Mouse (Mus musculus) lung, postnatal 25 days (tissue): ENCODE data around the gene Atxn1.

ENCODE experiments used
- DNase-seq: peaks from one replicate; pipeline ENCODE4 v3.0.0; 2022; ENCODE audit warnings: low spot score

The Atxn1 gene

GRCm38 (mm10) chr13:45680651-45681050, 284.2 kb downstream of the Atxn1 start:
- no peak for DNase-seq

GRCm38 (mm10) chr13:45679096-45679495, 285.7 kb downstream of the Atxn1 start:
- DNase-seq: no peak

DNA sequence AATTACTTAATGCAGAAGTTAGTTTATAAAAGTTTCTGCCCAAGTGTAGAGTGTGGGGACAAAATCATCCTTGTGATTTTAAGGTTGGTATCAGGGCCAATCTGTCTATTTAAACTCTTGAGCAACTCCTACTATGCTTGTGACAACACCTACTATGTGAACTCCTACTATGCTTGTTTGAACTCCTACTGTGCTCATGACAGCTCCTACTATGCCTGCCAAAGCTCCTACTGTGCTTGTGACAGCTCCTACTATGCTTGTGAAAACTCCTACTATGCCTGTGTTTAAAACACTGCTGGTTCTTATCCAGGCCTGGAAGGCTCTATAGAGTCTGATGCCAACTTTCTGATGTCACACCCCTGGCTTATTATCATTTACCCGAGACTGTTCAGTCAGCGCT, 292.2 kb downstream of the Atxn1 start:
- DNase-seq: no peak

- DNase-seq: no peak
Observed at GRCm38 (mm10) chr13:45669969-45670368, 294.8 kb downstream of the Atxn1 start.

GRCm38 (mm10) chr13:45662852-45663251, 302.0 kb downstream of the Atxn1 start:
- DNase-seq: no peak

GRCm38 (mm10) chr13:45662216-45662615, 302.6 kb downstream of the Atxn1 start:
- DNase-seq: no peak

GRCm38 (mm10) chr13:45661283-45662185, 303.3 kb downstream of the Atxn1 start:
- no peak for DNase-seq

DNA sequence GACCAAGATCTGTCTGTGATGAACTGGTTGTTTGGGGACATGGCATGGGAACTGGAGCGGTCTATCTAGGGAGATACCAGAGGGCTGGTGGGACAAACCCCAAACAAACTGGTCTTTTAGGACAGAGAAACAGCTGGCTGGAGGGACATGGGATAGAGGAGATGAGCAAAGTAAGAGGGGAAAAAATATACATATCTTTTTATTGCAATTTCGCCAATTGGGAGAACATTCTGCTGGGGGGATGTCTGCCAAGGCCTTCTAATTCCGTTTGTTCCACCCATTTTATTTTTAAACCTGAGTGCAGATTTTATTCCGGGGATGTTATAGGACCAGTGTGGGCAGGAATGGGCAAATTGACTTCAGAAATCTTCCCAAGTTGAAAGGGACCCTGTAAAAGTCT, 305.0 kb downstream of the Atxn1 start:
- no peak for DNase-seq

GRCm38 (mm10) chr13:45658343-45658742, 306.5 kb downstream of the Atxn1 start:
- DNase-seq: peak; percentile 50

DNA sequence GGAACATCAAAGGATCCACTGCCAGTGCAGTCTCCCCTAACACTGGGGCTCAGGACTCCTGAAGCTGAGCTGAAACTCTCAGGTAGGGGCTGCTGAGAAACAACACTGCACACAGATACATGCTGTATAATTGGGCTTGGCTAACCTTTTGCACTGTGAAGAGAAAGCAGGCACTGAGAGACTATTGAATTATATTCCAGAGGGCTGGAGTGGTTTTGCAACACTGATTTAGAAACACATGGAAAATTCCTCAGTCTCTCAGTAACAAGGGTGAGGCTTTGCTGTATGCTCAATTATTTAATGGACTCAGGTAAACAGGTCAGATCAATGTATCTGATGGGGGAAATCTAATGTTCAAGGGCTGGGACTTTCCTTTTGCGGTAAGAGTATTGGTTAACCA, 307.6 kb downstream of the Atxn1 start:
- DNase-seq: no peak

GRCm38 (mm10) chr13:45651652-45652241, 313.1 kb downstream of the Atxn1 start:
- DNase-seq: no peak

DNA sequence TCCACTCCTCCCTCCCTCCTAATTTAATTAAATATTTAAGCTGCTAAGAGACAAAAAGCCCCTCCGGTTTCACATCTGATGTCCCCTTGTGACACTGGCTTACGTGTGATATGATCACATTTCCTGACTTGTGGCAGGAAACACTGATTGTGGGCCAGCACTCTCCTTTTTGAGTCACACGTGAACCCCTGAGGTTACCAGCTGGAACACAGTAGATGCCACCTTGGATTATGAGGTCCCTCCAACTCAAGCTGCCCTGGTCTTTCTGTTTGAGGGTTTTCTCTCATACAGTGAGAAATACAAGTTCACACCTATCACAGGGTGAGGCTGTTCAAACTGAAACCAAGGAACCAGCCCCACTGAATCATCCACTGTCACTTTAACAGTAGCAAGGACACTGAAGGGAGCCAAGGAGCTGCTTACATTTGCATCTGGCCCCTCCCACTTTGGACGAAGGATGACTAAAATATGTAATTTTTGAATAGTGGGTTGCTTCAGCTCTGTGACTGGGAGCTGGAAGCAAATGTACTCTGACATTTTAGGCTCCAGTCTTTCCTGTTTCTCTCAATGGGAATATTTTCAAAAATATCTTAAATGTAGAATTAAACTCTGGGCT, 315.5 kb downstream of the Atxn1 start:
- DNase-seq: no peak

GRCm38 (mm10) chr13:45643780-45644395, 320.9 kb downstream of the Atxn1 start:
- DNase-seq: no peak

GRCm38 (mm10) chr13:45642913-45643312, 321.9 kb downstream of the Atxn1 start:
- DNase-seq: no peak

DNA sequence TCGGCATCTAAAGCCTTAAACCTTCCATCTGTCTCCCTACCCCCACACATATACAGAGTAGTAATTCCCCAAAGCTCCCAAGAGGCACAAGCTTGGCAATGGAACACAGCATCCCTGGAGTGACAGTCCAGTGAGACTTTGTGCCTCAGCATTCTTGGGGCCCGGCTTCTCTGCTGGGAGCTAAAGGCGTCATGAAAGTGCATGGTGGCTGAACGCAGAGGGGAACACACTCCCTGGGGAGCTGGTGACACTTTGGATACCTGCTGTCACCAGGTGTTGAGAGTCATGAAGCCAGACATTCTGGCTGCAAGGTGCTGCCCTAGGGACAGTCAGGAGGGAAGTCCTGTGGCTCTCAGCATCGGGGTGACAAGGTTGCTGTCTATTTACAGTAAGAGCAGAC, 324.4 kb downstream of the Atxn1 start:
- DNase-seq: no peak

DNA sequence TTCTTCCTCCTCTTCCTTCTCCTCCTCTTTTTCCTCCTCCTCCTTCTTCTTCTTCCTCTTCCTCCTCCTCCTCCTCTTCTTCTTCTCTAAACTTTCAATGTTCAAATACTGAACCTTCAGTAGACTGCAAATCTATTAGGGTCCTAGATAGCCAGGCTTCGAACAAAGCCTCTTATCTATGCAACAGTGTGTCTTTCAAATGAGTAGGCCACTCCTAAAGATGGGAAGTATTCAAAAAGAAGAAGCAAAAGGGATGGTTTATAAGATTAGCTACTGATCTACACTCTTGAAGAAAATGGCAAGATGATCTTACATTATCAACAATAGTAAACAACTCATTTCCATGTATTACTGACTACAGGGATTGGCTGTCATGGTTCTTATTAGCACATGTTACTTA, 326.5 kb downstream of the Atxn1 start:
- DNase-seq: no peak

GRCm38 (mm10) chr13:45637324-45637723, 327.5 kb downstream of the Atxn1 start:
- DNase-seq: no peak

GRCm38 (mm10) chr13:45636435-45636834, 328.4 kb downstream of the Atxn1 start:
- no peak for DNase-seq

DNA sequence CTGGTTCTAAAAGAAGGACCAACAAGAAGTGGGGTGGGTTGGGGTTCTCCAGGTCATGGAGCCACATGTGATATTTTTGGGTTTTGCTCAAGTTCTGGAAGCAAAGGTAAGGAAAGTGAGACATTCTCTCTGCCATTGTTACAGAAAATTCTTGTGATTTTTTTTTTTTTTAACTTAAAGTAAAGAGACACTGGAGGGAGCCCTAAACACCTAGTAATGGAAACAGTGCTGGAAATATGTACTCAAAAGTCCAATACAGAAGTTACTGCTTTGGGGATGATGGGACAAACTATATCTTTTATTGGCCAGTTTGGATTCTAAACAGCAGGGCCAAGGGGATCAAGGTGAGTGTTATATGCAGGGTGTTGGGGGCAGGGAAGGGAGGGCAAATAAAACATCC, 330.9 kb downstream of the Atxn1 start:
- no peak for DNase-seq

GRCm38 (mm10) chr13:45632133-45632532, 332.7 kb downstream of the Atxn1 start:
- no peak for DNase-seq

DNA sequence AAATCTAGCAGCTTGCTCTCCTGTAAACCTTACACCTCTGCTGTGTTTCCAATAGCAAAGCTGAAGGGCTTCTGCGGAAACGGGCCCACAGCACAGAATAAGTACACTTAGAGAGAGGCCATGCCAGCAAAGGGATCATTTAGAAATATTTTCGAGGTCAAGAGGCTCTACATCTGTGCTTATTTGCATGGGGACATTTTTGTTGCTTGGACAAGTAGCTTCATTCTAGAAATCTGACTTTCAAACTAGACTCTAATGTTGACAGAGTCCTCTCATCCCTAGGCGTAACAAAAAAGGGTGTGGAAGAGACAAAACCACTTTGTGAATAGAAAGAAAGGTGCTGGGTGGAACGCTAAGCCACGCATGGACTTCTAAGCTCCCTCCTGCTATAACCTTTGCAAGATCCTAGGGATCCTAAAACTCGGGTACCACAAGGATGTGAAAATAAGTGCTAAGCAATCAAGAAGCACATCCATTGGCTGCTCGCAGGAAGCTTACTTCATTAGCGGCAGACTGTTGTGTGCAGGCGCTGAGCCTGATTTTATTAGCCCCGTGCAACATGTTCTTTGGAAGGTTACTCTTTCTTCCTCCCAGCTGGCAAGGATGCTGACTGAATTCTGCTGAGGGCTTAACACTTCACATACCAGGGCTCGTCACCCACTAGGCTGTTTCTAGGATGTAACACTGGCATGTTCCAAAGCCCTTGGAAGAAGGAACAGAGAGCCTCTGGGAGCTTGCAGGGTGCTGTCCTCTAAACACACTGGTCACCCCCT, 334.1 kb downstream of the Atxn1 start:
- peak; percentile 44 for DNase-seq

DNA sequence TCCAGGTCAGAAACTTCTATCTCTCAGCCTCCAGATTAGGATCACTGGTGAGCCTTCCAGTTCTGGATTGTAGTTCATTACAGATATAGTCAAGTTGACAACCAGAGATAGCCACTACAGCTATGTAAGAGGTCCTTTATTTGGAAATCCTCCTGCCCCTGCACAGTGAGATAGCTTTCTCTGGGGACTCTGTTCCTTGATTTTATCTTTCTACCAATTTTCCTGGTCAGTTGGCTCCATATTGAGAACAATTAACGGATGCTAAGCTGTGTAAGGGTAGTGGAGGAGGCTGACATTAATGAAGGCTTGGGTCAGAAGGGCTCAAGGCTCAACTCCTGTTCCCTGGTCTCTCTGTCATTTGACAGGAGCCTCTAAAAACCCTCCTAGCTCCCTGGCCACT, 335.1 kb downstream of the Atxn1 start:
- no peak for DNase-seq
